ENCODE assay signal across 10 mouse cellular contexts in the genomic region with DNA sequence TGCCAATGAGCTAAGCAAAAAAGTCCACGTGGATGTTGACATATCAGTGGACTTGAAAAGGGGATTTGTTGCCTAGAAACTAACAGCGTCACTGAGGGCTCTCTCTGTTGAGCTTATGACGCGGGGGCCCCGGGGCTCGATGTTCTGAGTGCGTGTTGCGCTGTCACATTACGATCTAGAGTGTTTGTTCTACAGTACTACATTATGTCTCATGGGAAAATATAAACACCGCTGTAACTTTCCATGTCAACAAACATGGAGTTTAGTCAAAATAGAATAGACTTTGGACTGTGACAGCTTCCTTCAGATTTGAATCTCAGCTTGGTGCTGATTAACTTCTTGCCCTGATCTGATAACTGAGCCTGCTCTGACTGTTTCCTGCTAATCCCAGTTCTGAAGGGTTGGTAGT.
"Had no signal": no experiment of that assay in that cellular context is flagged by ENCODE, and none has a peak within 500 bp of the region (broad histone marks: within the 10 kb centered on the region; RNA-seq: fewer than 3 reads in every experiment).

No protein-coding gene starts in this region.

- H3K4me2 ChIP-seq: hindbrain, embryonic 15.5 days; kidney, embryonic 15.5 days; neural tube, embryonic 12.5 days had no signal

- H3K9me3 ChIP-seq: hindbrain, embryonic 15.5 days; kidney, embryonic 15.5 days; limb, embryonic 10.5 days; neural tube, embryonic 12.5 days had no signal

- H3K27ac ChIP-seq: hindbrain, embryonic 15.5 days; kidney, embryonic 15.5 days; left cerebral cortex, adult 2 months; limb, embryonic 10.5 days; neural tube, embryonic 12.5 days had no signal

- H3K36me3 ChIP-seq: hindbrain, embryonic 15.5 days; kidney, embryonic 15.5 days; limb, embryonic 10.5 days; neural tube, embryonic 12.5 days had no signal

- ATAC-seq: inflammation-experienced regulatory T-cells, adult 6 months; intestine, postnatal 0 days had no signal

- DNase-seq: midbrain, embryonic 14.5 days; thymus, adult 2 months; thymus, postnatal 25 days had no signal

- H3K4me3 ChIP-seq: hindbrain, embryonic 15.5 days; kidney, embryonic 15.5 days; left cerebral cortex, adult 2 months; limb, embryonic 10.5 days; neural tube, embryonic 12.5 days had no signal

- H3K27me3 ChIP-seq: hindbrain, embryonic 15.5 days; kidney, embryonic 15.5 days; neural tube, embryonic 12.5 days had no signal

- H3K9ac ChIP-seq: hindbrain, embryonic 15.5 days; kidney, embryonic 15.5 days; neural tube, embryonic 12.5 days had no signal
